Mouse (Mus musculus) cerebellum, postnatal 10 days (tissue): ENCODE data around the gene Ppm1b.
"Not testable (repeated sequence)": the region's sequence is repeated elsewhere in the genome, so short reads cannot be mapped to it uniquely, and the experiment has no call there.

Source experiments
- DNase-seq, 2 experiments: peaks; one replicate each; pipeline ENCODE4 v3.0.0; 2021; ENCODE audit warnings: mixed read lengths in 2 of 2

Ppm1b gene

GRCm38 (mm10) chr17:84956441-84956840 lies at the start of gene Ppm1b:
TSS of gene Ppm1b (plus strand) at chr17:84956741.
- DNase-seq = no peak

- DNase-seq = no peak
Observed at GRCm38 (mm10) chr17:84921666-84922376, 34.7 kb upstream of the Ppm1b start.

GRCm38 (mm10) chr17:84924779-84925178 lies 31.8 kb upstream of the Ppm1b start:
- no peak for DNase-seq

GRCm38 (mm10) chr17:84926233-84926632 lies 30.3 kb upstream of the Ppm1b start:
- no peak for DNase-seq

GRCm38 (mm10) chr17:84927580-84927979 lies 29.0 kb upstream of the Ppm1b start:
- DNase-seq = no peak

GRCm38 (mm10) chr17:84932943-84933342 lies 23.6 kb upstream of the Ppm1b start:
- DNase-seq = no peak

- no peak for DNase-seq
Observed at GRCm38 (mm10) chr17:84933968-84934367, 22.6 kb upstream of the Ppm1b start.

GRCm38 (mm10) chr17:84935620-84936019 lies 20.9 kb upstream of the Ppm1b start:
- DNase-seq = not testable (repeated sequence)

- DNase-seq = no peak
Observed at GRCm38 (mm10) chr17:84936301-84936700, 20.2 kb upstream of the Ppm1b start.

GRCm38 (mm10) chr17:84936809-84937208 lies 19.7 kb upstream of the Ppm1b start:
- no peak for DNase-seq

GRCm38 (mm10) chr17:84937220-84937619 lies 19.3 kb upstream of the Ppm1b start:
- DNase-seq = no peak

- no peak for DNase-seq
Observed at GRCm38 (mm10) chr17:84938215-84938614, 18.3 kb upstream of the Ppm1b start.

- DNase-seq = no peak
Observed at GRCm38 (mm10) chr17:84940017-84940731, 16.4 kb upstream of the Ppm1b start.

- no peak for DNase-seq
Observed at GRCm38 (mm10) chr17:84941291-84941868, 15.2 kb upstream of the Ppm1b start.

GRCm38 (mm10) chr17:84942358-84943032 lies 14.0 kb upstream of the Ppm1b start:
- no peak for DNase-seq

GRCm38 (mm10) chr17:84943033-84943393 lies 13.5 kb upstream of the Ppm1b start:
- no peak for DNase-seq

GRCm38 (mm10) chr17:84944348-84944747 lies 12.2 kb upstream of the Ppm1b start:
- no peak for DNase-seq

- no peak for DNase-seq
Observed at GRCm38 (mm10) chr17:84952521-84952920, 4.0 kb upstream of the Ppm1b start.

- DNase-seq = no peak
Observed at GRCm38 (mm10) chr17:84953776-84954175, 2.8 kb upstream of the Ppm1b start.

GRCm38 (mm10) chr17:84954881-84955280 lies 1.7 kb upstream of the Ppm1b start:
- no peak for DNase-seq

GRCm38 (mm10) chr17:84956931-84957486 lies 468 bp downstream of the Ppm1b start:
- DNase-seq = peak; percentile 90 to 91

- peak; percentile 100 for DNase-seq
Observed at GRCm38 (mm10) chr17:84957487-84958259, 1.1 kb downstream of the Ppm1b start.
